Mouse (Mus musculus): ENCODE measurements around the gene Gm266.

- TF ChIP-seq POLR2A (IDR thresholded peaks at IDR 0.05; ENCODE audit: insufficient read length, low read depth) (no peak), TCF12 (IDR thresholded peaks at IDR 0.05; ENCODE audit: insufficient read depth, poor library complexity, severe bottlenecking) (no peak), CEBPB (IDR thresholded peaks at IDR 0.05; ENCODE audit: insufficient read depth, poor library complexity, severe bottlenecking) (no peak), MAX (IDR thresholded peaks at IDR 0.05; ENCODE audit: low read depth) (no peak), POLR2AphosphoS2 (IDR thresholded peaks at IDR 0.05; ENCODE audit: insufficient read length, low read depth) (no peak), USF1 (IDR thresholded peaks at IDR 0.05; ENCODE audit: low read depth) (no peak), E2F4 (IDR thresholded peaks at IDR 0.05; ENCODE audit: insufficient read depth) (no peak), MYOD1 (IDR thresholded peaks at IDR 0.05; ENCODE audit: control insufficient read depth in 1 of 3, insufficient read length in 2 of 3, low read depth in 2 of 3) (peak in 1 of 3 experiments; percentile 7), SRF (IDR thresholded peaks at IDR 0.05; ENCODE audit: control insufficient read depth, insufficient read length, low read depth) (no peak), MYOG (IDR thresholded peaks at IDR 0.05; ENCODE audit: control insufficient read depth in 1 of 3, insufficient read depth in 1 of 3, insufficient read length in 2 of 3, low read depth in 2 of 3) (no peak), REST (IDR thresholded peaks at IDR 0.05; ENCODE audit: insufficient read depth, insufficient read length) (no peak)
These were observed at the start of gene Gm266 for GRCm38 (mm10) chr12:111485652-111486306.

All from myocyte (in vitro differentiated cells).